Mouse (Mus musculus) colon, adult 2 months (tissue): Measurements from ENCODE around the gene Prrg2. TPM values are rescaled to one million over a fixed set of nuclear protein-coding genes. Genes with fewer than 3 reads are reported as not detected.

Experiments used
- polyA plus RNA-seq: library from polyadenylated mRNA; depleted of rRNA; stranded (reverse); fragments of >200 nt; gene quantifications from 2 replicates; pipeline ENCODE4 v1.2.3, GENCODE M21; 2012; rRNA removed

Prrg2 gene
- polyA plus RNA-seq = 140 and 174 TPM in 2 replicates

DNA sequence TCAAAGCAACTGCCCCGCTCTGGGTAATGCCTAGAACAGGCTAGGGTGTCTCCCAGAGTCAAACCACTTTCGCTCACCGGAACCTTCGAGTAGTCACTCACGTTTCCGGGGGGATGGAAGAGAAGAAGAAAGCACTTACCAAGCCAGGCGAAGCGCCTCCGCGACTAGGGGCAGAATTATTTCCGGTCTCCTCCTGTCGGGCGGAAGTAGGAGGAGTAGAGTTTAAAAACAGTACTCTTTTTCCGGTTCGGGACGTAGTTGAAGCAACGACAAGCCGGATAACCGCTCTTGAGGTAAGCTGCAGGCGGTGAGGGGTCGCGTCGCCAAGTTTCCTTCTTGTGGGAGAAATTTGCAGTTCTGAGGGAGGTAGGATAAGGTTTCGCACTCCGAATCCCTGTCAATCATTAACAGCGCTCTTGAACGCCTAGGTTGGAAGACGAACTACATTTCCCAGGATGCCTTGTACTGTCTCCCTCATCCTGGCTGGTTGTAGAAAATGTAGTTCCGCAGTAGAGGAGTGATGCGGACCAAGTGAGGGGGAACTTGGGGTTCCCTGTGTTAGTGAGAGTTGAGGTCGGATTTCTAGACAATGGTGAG lies at the start of gene Prrg2, which contains the start of gene Nosip:
Gene Prrg2, minus strand, starts transcription at position 439 of the 597 bp plus-strand sequence.
Gene Nosip, plus strand, starts transcription at position 191 of the 597 bp plus-strand sequence.

DNA sequence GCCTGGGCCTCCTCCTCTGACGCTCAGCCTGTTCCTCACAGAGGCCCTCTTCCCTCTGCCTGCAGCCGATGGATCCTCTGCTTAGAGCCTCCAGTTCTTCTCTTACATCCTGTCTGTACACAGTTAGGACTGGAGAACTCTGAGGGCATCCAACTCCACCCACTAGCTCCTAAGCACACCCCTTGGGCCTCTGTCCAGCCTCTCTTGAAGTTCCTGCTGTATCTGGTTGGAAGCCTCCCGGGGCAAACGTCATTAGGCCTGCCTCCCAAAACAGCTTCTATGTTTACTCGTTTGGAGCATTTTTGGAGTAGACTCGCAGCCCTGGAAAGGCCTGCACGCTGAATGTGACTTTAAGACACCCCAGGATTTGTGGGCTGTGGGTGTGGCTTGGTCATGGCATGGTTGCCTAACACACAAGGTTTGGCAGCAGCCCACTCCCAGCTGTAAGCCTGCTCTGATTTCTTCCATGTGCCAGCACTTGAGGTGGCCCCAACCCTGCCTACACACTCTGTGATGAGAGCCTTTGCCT lies 41.2 kb upstream of the Prrg2 start, which contains the start of gene Fcgrt:
Gene Fcgrt, minus strand, starts transcription at position 200 of the 529 bp plus-strand sequence.

DNA sequence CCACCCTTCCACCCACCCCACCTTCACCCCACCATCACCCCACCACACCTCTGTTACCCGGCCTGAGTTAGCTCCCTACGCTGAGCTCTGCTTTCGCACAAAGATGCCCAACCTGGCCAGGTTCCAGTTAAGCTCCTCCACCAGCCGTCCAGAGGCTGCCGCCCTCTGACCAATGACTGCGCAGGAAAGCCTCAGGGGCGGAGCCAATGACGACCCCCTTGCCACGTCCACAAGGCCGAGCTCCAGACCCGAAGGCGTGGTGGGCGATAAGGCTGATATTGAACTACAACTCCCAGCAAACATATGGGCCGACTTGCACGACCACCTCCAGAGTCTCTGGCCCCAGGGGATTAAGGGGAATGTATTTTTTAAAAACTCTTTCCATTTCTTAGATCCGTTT lies 29.6 kb upstream of the Prrg2 start, which contains the start of gene Rcn3:
Gene Rcn3, minus strand, starts transcription at position 174 of the 400 bp plus-strand sequence.

DNA sequence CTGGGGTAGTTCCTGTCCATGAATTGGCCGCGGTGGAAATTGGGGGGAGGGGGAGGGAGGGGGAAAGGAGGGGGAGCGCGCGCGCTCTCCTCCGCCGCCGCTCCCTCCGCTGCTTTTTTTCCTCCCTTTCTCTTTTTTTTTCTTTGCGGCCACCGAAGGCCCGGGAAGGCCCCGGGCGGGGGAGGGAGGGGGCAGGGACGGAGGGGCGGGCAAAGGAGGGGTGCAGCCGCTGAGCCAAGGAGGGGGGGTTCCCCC lies 9.7 kb downstream of the Prrg2 start, which contains the start of gene Prr12:
Gene Prr12, minus strand, starts transcription at position 20 of the 255 bp plus-strand sequence.

DNA sequence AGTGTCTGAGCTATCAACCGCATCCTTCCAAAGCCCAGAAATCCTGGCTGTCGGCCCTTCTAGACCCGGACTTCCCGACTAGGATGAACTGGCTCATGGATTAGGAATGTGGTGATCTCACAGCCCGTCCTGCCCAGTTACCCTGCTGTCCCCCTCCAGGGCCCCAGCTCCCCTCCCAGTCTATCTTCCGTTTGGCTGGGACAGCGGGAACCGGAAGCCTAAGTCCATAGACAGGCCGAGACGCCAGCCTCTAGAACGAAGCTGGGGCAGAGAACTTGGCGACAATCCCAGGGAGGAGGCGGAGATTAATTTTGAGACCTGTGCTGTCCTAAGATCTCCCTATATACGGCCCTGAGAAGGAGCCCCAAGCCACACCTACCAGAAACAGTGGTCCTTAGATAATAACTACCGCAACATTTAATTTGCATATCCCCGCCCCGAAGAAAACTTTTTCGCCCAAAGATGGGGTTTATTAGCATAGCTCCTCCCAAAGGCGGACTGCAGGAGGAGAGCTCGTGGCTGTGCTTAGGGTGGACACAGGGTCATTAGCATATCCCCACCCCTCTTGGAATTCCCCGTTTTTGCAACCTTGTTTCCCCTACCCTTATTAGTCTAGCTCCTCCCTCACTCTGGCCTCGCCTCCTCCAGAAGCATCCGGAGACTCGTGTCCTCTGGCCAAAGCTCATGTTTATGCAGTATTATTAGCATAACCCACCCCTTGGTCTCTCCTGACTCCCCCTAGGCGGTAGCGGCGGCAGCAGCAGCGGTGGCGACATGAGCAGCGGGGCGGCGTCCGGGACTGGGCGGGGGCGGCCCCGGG lies 45.0 kb downstream of the Prrg2 start, which contains the start of gene Rras:
Gene Rras, plus strand, starts transcription at position 720 of the 820 bp plus-strand sequence.

DNA sequence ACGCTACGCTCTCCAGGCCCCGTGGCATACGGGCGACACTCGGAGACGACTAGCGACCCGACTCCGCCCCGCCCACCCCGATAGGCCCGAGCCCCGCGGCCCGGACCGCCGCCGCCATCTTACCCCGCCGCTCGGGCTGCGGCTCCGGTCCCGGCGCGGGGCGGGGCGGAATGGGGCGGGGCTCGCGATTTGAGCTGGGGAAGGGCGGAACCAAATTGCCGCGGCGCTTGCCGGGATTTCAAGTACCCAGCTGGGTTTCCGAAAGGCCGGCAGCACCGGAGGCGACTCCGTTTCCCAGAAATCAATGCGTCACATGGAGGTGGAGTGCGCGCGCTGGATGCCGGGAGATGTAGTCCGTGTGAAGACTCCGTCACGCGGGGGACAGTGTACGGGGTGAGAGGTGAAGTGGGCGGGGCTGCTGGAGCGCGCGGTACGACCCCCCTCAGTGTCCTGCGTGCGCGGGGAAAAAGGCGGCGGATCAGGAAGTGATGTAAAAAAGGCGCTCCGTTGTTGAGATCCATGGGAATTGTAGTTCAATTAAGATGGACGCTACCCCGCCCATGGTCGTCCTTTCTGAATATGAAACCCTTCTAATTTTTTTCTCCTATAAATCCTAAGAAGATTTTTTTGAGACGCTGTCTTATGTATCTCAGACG lies 46.4 kb downstream of the Prrg2 start, which contains the start of gene Scaf1:
Gene Scaf1, minus strand, starts transcription at position 407 of the 656 bp plus-strand sequence.

Other genes with a start within 250 kb of the Prrg2 start
- 61.5 and 65.7 TPM in 2 replicates for gene Nup62, start 246.6 kb downstream of the Prrg2 start, polyA plus RNA-seq
- 7.8 and 10.3 TPM in 2 replicates for gene Il4i1, start 246.3 kb downstream of the Prrg2 start, polyA plus RNA-seq
- gene Atf5, start 246.0 kb downstream of the Prrg2 start, polyA plus RNA-seq = 85.4 and 120 TPM in 2 replicates
- 188 and 210 TPM in 2 replicates for gene Akt1s1, start 213.7 kb downstream of the Prrg2 start, polyA plus RNA-seq
- 71.5 and 99.3 TPM in 2 replicates for gene Tbc1d17, start 213.6 kb downstream of the Prrg2 start, polyA plus RNA-seq
- 53.4 and 64.9 TPM in 2 replicates for gene Pnkp, start 205.5 kb downstream of the Prrg2 start, polyA plus RNA-seq
- 241 and 272 TPM in 2 replicates for gene Ptov1, start 192.9 kb downstream of the Prrg2 start, polyA plus RNA-seq
- 304 and 344 TPM in 2 replicates for gene Med25, start 170.0 kb downstream of the Prrg2 start, polyA plus RNA-seq
- gene Fuz, start 166.6 kb downstream of the Prrg2 start, polyA plus RNA-seq = 59.1 and 65.3 TPM in 2 replicates
- 94.2 and 104 TPM in 2 replicates for gene Ap2a1, start 133.2 kb downstream of the Prrg2 start, polyA plus RNA-seq
- not detected in 2 replicates for gene Tsks, start 119.5 kb downstream of the Prrg2 start, polyA plus RNA-seq
- gene Cpt1c, start 87.8 kb downstream of the Prrg2 start, polyA plus RNA-seq = 14.6 and 20.4 TPM in 2 replicates
- 75.9 and 81.7 TPM in 2 replicates for gene Prmt1, start 76.1 kb downstream of the Prrg2 start, polyA plus RNA-seq
- gene Irf3, start 65.0 kb downstream of the Prrg2 start, polyA plus RNA-seq = 114 and 134 TPM in 2 replicates
- gene Bcl2l12, start 64.0 kb downstream of the Prrg2 start, polyA plus RNA-seq = 32.2 and 35.0 TPM in 2 replicates
- gene Scaf1, start 46.3 kb downstream of the Prrg2 start, polyA plus RNA-seq = 82.6 and 102 TPM in 2 replicates
- 123 and 160 TPM in 2 replicates for gene Rras, start 44.7 kb downstream of the Prrg2 start, polyA plus RNA-seq
- 7.7 and 10.0 TPM in 2 replicates for gene Prr12, start 9.8 kb downstream of the Prrg2 start, polyA plus RNA-seq
- 98.1 and 100 TPM in 2 replicates for gene Nosip, start 248 bp downstream of the Prrg2 start, polyA plus RNA-seq
- gene Rcn3, start 29.5 kb upstream of the Prrg2 start, polyA plus RNA-seq = 118 and 163 TPM in 2 replicates
- gene Fcgrt, start 41.2 kb upstream of the Prrg2 start, polyA plus RNA-seq = 83.0 and 96.0 TPM in 2 replicates
- 149 and 231 TPM in 2 replicates for gene Rps11, start 61.8 kb upstream of the Prrg2 start, polyA plus RNA-seq
- 1,458 and 1,702 TPM in 2 replicates for gene Rpl13a, start 66.1 kb upstream of the Prrg2 start, polyA plus RNA-seq
- gene Gm45713, start 73.6 kb upstream of the Prrg2 start, polyA plus RNA-seq = 0.47 and 0.50 TPM in 2 replicates
- gene Flt3l, start 73.8 kb upstream of the Prrg2 start, polyA plus RNA-seq = 43.2 and 54.5 TPM in 2 replicates
- 54.6 and 63.2 TPM in 2 replicates for gene Pih1d1, start 91.6 kb upstream of the Prrg2 start, polyA plus RNA-seq
- gene Aldh16a1, start 91.9 kb upstream of the Prrg2 start, polyA plus RNA-seq = 107 and 124 TPM in 2 replicates
- gene Slc17a7, start 101.3 kb upstream of the Prrg2 start, polyA plus RNA-seq = 0.09 and 0.20 TPM in 2 replicates
- gene Gfy, start 116.9 kb upstream of the Prrg2 start, polyA plus RNA-seq = not detected in 2 replicates
- gene Pth2, start 118.3 kb upstream of the Prrg2 start, polyA plus RNA-seq = not detected in 2 replicates
- 0.05 TPM in 1 of 2 replicates, not detected in the other for gene Ccdc155, start 142.2 kb upstream of the Prrg2 start, polyA plus RNA-seq
- gene Dkkl1, start 149.5 kb upstream of the Prrg2 start, polyA plus RNA-seq = 1.3 and 2.3 TPM in 2 replicates
- gene Tead2, start 153.1 kb upstream of the Prrg2 start, polyA plus RNA-seq = 10.7 and 13.9 TPM in 2 replicates
- gene Cd37, start 176.4 kb upstream of the Prrg2 start, polyA plus RNA-seq = 34.3 and 38.4 TPM in 2 replicates
- not detected in 2 replicates for gene Slc6a16, start 178.4 kb upstream of the Prrg2 start, polyA plus RNA-seq
- not detected in 2 replicates for gene Slc6a21, start 214.8 kb upstream of the Prrg2 start, polyA plus RNA-seq